Mouse (Mus musculus) kidney, adult 2 months (tissue): ENCODE measurements around the gene Slc27a2.

ENCODE experiments used
- CTCF ChIP-seq: fragments of 200-500 bp; conservative IDR thresholded peaks from 2 replicates; pipeline ENCODE4 v1.5.1; 2011; ENCODE audit warnings: low read depth, mild to moderate bottlenecking, control low read depth, low read length, moderate library complexity, mixed read lengths; ENCODE audit not compliant: insufficient read depth, insufficient read length
- POLR2A ChIP-seq: fragments of 200-500 bp; IDR thresholded peaks from one replicate; pipeline ENCODE4 v1.6.1; 2011; ENCODE audit warnings: low read depth, low read length, control low read depth

GRCm38 (mm10) chr2:126583960-126584359, 31.8 kb downstream of the Slc27a2 start:
- TF ChIP-seq POLR2A = no peak
- no peak for TF ChIP-seq CTCF
